Mouse (Mus musculus) hindbrain, embryonic 14.5 days (tissue): Measurements from ENCODE around the gene Rps15. TPM values are rescaled to one million over a fixed set of nuclear protein-coding genes. Genes with fewer than 3 reads are reported as not detected.
A peak's percentile ranks its signal among the peaks of the same experiment; 100 is the strongest.

Experiments used
- ATAC-seq: fragments of 200-750 bp; cut with Nextera tagmentation; 2 replicates; pipeline ENCODE4 v1.8.0; 2017; ENCODE audit warnings: moderate number of reproducible peaks, mild to moderate bottlenecking, moderate TSS enrichment, moderate library complexity; ENCODE audit not compliant: low FRiP score
- DNase-seq: peaks from one replicate; pipeline ENCODE4 v3.0.0-alpha.2; 2015; ENCODE audit warnings: low spot score
- H3K27ac ChIP-seq: fragments of 300-500 bp; sonication (generic); 2 replicates; pipeline ENCODE4 v1.5.1; 2014; ENCODE audit warnings: mild to moderate bottlenecking, moderate library complexity
- H3K27me3 ChIP-seq: fragments of 300-500 bp; sonication (generic); 2 replicates; pipeline ENCODE4 v1.6.1; 2014; ENCODE audit warnings: mild to moderate bottlenecking, low read length, mixed read lengths; ENCODE audit not compliant: control insufficient read depth, insufficient read depth
- H3K36me3 ChIP-seq: fragments of 300-500 bp; sonication (generic); replicated peaks from 2 replicates; pipeline ENCODE4 v1.6.1; 2014; ENCODE audit not compliant: control insufficient read depth, insufficient read depth
- H3K4me1 ChIP-seq: fragments of 300-500 bp; sonication (generic); replicated peaks from 2 replicates; pipeline ENCODE4 v1.6.1; 2014; ENCODE audit warnings: antibody characterized with exemption, low read length, mixed read lengths; ENCODE audit not compliant: control insufficient read depth, insufficient read depth
- H3K4me2 ChIP-seq: fragments of 300-500 bp; sonication (generic); replicated peaks from 2 replicates; pipeline ENCODE4 v1.6.1; 2014; ENCODE audit warnings: mild to moderate bottlenecking, moderate library complexity
- H3K4me3 ChIP-seq: fragments of 300-500 bp; sonication (generic); replicated peaks from 2 replicates; pipeline ENCODE4 v1.5.1; 2014; ENCODE audit warnings: mild to moderate bottlenecking, low read length
- H3K9ac ChIP-seq: fragments of 300-500 bp; sonication (generic); 2 replicates; pipeline ENCODE4 v1.6.1; 2014
- H3K9me3 ChIP-seq: fragments of 300-500 bp; sonication (generic); 2 replicates; pipeline ENCODE4 v1.6.1; 2016; ENCODE audit warnings: low read length; ENCODE audit not compliant: control insufficient read depth
- WGBS: fragments of 180-500 bp; shearing (Covaris S2); extraction: QIAGEN DNeasy Blood & Tissue Kit; methylation state at CpG from one replicate; pipeline ENCODE4 v1.1.7; 2014; 5-methylcytosine and 5-hydroxymethylcytosine counted together
- polyA plus RNA-seq: library from polyadenylated mRNA; unstranded; fragments of >200 nt; fragmentation: Nextera tagmentation; extraction: Ambion mirVana; gene quantifications from 2 replicates; pipeline ENCODE4 v1.2.1, GENCODE M21; 2014

Rps15 gene
- polyA plus RNA-seq, 1 experiment from 2014 or later: 649 TPM

DNA sequence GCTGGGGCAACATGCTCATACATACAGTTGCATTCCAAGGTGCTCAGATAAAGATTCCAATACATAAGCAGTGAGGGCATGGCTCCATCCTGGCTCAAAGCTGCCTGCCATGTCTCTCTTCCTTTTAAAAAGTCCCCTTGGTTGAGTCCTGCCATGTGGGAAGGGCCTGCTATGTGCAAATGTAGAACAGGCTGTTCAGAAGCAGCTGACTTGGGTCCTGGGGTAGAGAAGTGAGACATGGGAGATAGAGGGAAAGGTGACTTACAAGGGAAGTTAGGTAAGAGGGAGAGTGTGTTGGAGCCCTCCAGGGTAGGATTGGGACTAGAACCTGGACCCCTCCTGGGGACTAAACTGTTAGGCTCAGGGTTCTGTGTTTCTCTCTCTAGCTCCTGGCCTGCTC, 40.2 kb upstream of the Rps15 start:
- Histone ChIP-seq H3K27me3 (no peaks in the 10 kb centered on the region), H3K4me3 (no peak overlapping the region), H3K9me3 (no peaks in the 10 kb centered on the region), H3K36me3 (peaks cover 35% of the 10 kb centered on the region), H3K4me2 (no peak overlapping the region), H3K9ac (no peak overlapping the region), H3K4me1 (peaks cover 12% of the 10 kb centered on the region), H3K27ac (no peak overlapping the region)
- DNase-seq (no peak), ATAC-seq (no peak)

DNA sequence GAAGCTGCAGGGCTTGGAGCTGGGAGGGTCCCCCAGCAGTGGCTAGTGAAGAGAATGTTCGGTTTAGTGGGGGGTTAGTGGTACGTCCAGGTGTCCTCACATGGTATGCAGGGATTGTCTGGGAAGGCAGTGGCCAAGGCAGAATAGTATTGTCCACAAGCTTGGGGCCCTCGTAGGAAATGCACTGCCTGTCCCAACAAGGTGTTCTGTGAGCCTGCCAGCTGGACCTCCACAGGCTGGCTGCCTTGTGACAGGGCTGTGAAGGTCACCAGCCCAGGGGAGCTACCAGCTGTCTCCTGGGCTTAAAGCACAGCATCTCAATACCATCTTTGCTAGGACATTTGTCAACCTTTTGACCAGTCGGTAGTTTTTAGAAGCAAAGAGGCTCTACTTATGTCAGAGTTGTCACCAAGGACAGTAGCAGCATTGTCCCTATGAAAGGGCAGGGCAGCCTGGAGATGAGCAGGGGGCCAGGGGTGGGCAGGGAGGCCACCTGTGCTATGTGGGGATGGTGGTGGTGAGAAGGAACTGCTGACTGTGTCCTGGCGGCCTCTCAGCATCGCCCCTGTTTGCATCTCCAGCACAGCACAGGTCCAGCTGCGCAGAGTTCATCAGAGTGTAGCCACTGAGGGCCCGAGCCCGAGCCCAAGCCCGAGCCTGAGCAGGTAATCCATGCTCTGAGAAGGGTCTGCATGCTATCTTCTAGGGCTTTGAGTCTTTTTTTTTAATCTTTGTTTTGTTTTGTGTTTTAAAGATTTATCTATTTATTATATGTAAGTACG, 39.6 kb upstream of the Rps15 start:
- no peak for DNase-seq

DNA sequence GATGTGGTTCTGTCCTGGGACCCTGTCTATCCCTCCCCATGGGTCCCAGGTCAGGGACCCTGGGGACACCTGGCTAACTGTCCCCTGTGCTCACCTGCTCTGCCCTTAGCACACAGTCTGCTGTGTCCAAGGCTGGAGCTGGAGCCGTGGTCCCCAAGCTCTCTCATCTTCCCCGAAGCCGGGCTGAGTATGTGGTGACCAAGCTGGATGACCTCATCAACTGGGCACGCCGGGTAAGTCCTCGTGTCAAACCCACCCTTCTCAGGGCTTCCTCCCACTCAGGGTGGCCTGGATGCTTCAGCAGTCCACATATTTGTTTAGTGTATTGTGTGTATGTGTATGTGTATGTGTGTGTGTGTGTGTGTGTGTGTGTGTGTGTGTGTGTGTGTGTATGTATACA, 38.7 kb upstream of the Rps15 start:
- no peaks in the 10 kb centered on the region for H3K9me3 ChIP-seq
- no peak overlapping the region for H3K4me3 ChIP-seq
- H3K4me2 ChIP-seq: no peak overlapping the region
- no peak overlapping the region for H3K9ac ChIP-seq
- 91% methylated on average over 6 of the region's 6 CpGs for WGBS
- peaks cover 51% of the 10 kb centered on the region for H3K36me3 ChIP-seq
- H3K27ac ChIP-seq: no peak overlapping the region
- H3K4me1 ChIP-seq: peaks cover 12% of the 10 kb centered on the region
- no peak for DNase-seq
- ATAC-seq: no peak
- H3K27me3 ChIP-seq: no peaks in the 10 kb centered on the region

More for the DNA sequence above, 39.6 kb upstream of the Rps15 start:
- H3K4me3 ChIP-seq: no peak overlapping the region
- peaks cover 42% of the 10 kb centered on the region for H3K36me3 ChIP-seq
- no peak overlapping the region for H3K9ac ChIP-seq
- H3K27me3 ChIP-seq: no peaks in the 10 kb centered on the region
- H3K27ac ChIP-seq: no peak overlapping the region
- H3K9me3 ChIP-seq: no peaks in the 10 kb centered on the region
- peaks cover 12% of the 10 kb centered on the region for H3K4me1 ChIP-seq
- H3K4me2 ChIP-seq: no peak overlapping the region
- 92% methylated on average over 11 of the region's 11 CpGs for WGBS
- ATAC-seq: no peak

DNA sequence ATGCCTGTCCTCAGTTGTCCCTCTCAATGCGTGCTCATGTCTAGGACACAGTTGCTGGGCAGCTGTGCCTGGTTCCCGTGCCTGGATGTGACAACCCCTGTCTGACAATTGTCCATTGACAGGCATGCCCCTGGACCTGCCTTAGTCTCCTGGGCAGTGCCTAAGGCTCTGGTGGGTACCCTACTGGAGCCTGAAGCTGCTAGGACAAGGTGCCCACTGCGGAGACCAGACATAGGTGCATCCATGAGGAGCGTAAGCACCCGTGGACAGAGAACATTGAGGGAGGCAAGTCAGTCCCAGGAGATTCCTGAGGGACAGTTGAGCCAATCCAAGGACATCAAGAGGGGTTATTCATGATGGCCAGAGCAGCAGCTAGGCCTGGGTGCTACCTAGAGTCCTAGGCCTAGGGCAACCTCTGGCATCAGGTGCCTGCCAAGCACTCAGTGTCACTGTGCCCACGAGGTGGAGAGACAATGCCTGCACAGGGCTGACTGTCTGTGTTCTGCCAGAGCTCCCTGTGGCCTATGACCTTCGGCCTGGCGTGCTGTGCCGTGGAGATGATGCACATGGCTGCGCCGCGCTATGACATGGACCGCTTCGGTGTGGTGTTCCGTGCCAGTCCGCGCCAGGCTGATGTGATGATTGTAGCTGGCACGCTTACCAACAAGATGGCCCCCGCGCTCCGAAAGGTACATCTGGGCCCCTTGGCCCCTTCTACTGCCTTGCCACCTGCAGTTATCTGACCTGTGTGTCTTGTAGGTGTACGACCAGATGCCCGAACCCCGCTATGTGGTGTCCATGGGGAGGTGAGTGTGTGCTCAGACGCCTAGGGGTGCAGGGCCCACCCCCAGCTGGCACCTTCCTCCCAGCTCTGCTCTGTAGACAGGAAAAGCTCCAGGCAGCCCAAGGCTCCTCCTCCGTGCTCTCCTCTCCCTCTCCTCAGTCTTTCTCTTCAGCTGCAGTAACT, 37.6 kb upstream of the Rps15 start:
- Histone ChIP-seq H3K4me1 (peaks cover 15% of the 10 kb centered on the region), H3K4me2 (no peak overlapping the region), H3K9me3 (no peaks in the 10 kb centered on the region), H3K36me3 (peaks cover 58% of the 10 kb centered on the region), H3K27ac (no peak overlapping the region), H3K9ac (no peak overlapping the region), H3K27me3 (no peaks in the 10 kb centered on the region), H3K4me3 (no peak overlapping the region)
- ATAC-seq: no peak
- DNase-seq: no peak
- 94% methylated on average over 26 of the region's 26 CpGs for WGBS

DNA sequence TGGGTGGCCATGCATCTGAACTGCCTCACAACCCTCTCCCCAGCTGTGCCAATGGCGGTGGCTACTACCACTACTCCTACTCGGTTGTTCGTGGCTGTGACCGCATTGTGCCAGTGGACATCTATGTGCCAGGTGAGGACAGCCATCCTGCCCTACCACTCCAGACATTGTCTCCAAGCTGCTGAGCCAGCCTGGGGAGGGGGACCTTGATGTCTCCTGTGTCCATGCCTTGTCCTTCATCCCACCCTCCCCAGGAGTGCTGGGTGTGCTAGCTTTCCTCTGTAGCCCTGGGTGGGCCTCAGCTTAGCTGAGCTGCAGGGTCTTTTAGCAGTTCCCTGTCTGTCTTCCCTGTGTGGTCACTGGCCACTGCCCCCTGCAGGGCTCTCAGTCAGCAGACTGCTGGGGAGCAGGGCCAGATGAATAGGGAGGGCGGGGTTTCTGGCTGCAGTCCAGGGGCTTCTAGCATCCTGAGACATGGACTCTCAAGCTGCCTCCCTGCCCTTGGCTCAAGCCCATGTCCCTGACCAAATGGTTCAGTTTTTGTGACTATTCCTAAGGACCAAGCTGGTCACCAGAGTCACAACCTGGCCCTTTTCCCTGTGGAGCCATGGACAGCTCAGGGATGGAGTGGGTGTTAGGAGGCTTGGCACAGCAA, 36.2 kb upstream of the Rps15 start:
- H3K4me1 ChIP-seq: peaks cover 15% of the 10 kb centered on the region
- peaks cover 58% of the 10 kb centered on the region for H3K36me3 ChIP-seq
- no peak overlapping the region for H3K4me2 ChIP-seq
- H3K27ac ChIP-seq: no peak overlapping the region
- no peak for DNase-seq
- no peaks in the 10 kb centered on the region for H3K27me3 ChIP-seq
- H3K4me3 ChIP-seq: no peak overlapping the region
- H3K9ac ChIP-seq: no peak overlapping the region
- no peaks in the 10 kb centered on the region for H3K9me3 ChIP-seq
- 81% methylated on average over 5 of the region's 5 CpGs for WGBS
- ATAC-seq: no peak

DNA sequence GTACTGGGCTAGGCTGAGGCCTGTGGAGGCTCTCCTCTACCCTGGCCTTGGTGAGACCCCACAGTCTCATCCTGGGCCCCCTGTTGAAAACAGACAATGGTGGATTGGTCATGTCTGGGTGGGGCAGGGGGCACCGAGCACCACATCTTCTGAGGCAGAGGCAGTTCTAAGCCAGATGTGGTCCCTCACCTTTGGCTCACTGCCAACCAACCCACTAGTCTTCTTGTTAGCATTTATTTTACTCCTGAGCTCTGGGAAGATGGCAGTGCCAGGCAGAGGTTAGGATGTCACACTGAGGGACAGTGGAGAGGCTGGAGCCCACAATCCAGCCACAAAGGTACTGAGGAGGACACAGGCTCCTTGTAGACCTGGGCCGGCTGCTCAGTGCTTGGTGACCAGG, 34.3 kb upstream of the Rps15 start:
- H3K4me1 ChIP-seq: peaks cover 18% of the 10 kb centered on the region
- H3K9ac ChIP-seq: no peak overlapping the region
- H3K9me3 ChIP-seq: no peaks in the 10 kb centered on the region
- H3K4me2 ChIP-seq: no peak overlapping the region
- no peak for ATAC-seq
- WGBS: 94% methylated on average over 2 of the region's 2 CpGs
- no peak overlapping the region for H3K27ac ChIP-seq
- H3K27me3 ChIP-seq: no peaks in the 10 kb centered on the region
- H3K36me3 ChIP-seq: peaks cover 56% of the 10 kb centered on the region
- no peak for DNase-seq
- H3K4me3 ChIP-seq: no peak overlapping the region

DNA sequence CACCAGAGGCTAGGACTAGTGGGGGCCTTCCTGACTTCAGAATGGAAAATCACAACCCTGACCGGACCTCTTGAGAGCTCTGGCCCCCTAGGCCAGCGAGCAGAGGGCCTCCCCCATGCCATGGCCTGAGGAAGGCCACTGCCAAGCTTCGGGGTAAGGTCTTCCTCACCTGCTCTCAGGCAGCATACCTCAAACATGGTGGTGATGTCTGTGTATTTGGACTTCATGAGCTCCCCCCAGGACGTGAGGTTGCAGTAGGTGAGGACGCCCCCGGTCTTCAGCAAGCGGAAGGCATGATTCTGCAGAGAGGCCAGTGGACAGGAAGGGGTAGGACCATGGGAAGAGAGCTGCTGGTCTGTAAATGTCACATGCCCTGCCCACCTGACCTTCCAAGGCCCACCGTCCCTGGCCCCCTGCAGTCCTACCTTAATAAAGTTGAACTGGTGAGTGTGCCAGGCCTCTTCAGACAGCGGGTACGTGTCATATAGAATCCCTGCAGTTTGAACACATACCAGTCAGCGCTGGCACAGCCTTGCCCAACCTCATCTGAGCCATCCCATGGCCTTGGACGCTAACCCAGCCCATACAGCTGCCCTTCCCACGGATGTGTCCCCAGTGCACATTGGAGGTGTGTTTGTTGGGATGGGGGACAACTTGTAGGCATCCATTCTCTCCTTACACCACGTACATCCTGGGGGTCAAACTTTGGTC, 33.3 kb upstream of the Rps15 start:
- Histone ChIP-seq H3K9me3 (no peaks in the 10 kb centered on the region), H3K36me3 (peaks cover 53% of the 10 kb centered on the region), H3K9ac (no peak overlapping the region), H3K4me2 (peak overlapping the region; percentile 86), H3K27ac (no peak overlapping the region), H3K27me3 (no peaks in the 10 kb centered on the region), H3K4me1 (peaks cover 18% of the 10 kb centered on the region), H3K4me3 (no peak overlapping the region)
- WGBS: 94% methylated on average over 14 of the region's 14 CpGs
- DNase-seq (no peak), ATAC-seq (no peak)

DNA sequence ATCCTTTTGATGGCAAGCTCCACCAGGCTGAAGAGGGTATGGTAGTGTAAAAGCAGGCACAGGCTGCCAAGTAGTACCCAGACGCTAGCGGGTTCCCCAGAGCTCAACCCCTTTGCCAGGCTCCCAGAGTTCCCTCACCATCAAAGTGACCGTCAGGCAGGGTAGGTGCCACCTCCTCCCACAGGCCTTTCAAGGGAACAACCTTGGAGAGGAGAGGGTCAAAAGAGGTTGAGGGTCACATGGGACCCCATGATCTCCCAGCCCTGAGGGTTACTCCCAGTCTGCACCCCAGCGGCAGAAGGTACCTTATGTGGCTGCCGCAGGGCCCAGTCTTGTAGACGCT, 32.8 kb upstream of the Rps15 start:
- Histone ChIP-seq H3K27me3 (no peaks in the 10 kb centered on the region), H3K36me3 (peaks cover 49% of the 10 kb centered on the region), H3K9ac (0 out of 2 replicates have a peak overlapping the region, but pooled peaks have one; percentile 61), H3K27ac (no peak overlapping the region), H3K9me3 (no peaks in the 10 kb centered on the region), H3K4me2 (peak overlapping the region; percentile 86), H3K4me1 (peaks cover 18% of the 10 kb centered on the region), H3K4me3 (peak overlapping the region; percentile 39; the same call in 1 of the 2 replicates)
- no peak for DNase-seq
- no peak for ATAC-seq
- 77% methylated on average over 6 of the region's 6 CpGs for WGBS
